Mouse (Mus musculus) c-Kit-negative CD71-positive TER-119-positive erythroid progenitor cells, embryonic 14.5 days (primary cell): ENCODE data around the gene Krtap28-10.

Source experiments
- DNase-seq: peaks from one replicate; pipeline ENCODE4 v3.0.0-alpha.2; 2013; ENCODE audit warnings: low read depth, low spot score

The Krtap28-10 gene

GRCm38 (mm10) chr1:83042380-83042779, at the start of gene Krtap28-10:
TSS of gene Krtap28-10 (minus strand) at chr1:83042480.
- no peak for DNase-seq

GRCm38 (mm10) chr1:83091268-83091667, 49.0 kb upstream of the Krtap28-10 start:
- DNase-seq = no peak

DNA sequence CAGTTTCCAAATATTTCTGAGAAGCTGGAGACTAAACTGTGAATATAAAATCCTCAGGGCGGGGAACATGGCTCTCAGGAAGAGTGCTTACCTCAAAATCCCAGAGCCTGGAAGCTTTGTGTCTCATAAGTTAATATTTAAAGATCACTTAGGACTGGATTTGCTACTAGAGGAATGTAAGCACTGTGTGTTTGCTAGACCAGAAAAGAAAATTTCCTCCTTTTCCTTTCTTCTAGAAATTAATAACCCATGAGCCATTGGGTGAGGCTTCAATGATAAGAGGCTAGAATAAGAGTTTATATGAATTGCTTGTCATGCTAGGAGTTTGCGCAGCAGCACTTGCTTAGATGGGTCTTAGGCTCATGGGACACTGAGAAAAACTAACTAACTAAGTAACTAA, 42.5 kb upstream of the Krtap28-10 start:
- no peak for DNase-seq

- no peak for DNase-seq
Observed at GRCm38 (mm10) chr1:83077016-83077415, 34.7 kb upstream of the Krtap28-10 start.

- peak; percentile 37 for DNase-seq
Observed at GRCm38 (mm10) chr1:83076190-83076917, 34.1 kb upstream of the Krtap28-10 start.

DNA sequence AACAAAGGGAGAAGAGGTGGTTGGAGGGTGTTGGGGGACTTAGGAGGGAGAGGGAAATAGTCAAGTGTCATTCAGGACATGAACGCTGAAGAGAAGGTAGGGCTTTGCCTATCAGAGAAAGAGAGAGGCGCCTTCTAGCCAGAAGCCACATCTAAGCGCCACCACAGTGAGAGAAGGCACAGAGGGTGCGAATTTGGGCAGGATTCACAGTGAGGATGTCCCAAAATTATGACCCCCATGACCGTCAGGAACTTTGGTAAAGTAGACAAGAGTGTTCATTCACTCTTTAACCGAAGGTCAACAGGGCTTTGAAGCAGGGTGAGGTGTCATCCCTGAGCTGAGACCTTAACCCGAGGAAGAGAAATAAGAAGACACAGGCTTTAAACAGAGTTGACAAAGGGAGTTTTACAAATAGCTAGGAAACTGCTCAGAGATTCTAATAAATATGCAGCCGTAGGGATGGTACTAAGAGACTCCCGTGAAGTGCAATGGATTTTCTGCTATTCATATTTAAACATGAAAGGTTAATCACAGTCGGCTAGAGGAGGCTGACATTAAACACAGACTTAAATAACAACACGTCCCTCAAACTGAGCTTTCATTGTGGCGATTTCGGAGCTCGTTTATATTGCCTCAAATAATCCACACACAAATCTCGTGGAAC, 33.4 kb upstream of the Krtap28-10 start:
- no peak for DNase-seq

GRCm38 (mm10) chr1:83067205-83067604, 24.9 kb upstream of the Krtap28-10 start:
- DNase-seq = no peak

DNA sequence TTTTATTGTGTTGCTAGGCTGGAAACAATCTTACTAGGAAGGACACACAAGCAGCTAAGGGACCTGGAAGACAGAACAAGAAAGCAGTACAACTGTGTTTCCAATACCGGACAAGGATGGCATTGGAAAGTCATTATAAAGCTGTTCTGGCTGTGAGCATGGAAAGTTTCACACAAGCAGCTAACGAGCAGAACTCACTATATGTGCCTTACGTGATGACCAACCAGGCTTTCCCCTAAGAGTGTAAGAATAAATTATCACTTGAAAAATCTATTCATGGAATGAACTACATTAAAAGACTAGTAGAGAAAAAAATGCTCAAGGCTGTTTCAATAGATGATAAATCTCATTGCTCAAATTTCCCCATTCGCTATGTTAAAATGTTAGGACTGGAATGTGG, 24.3 kb upstream of the Krtap28-10 start:
- no peak for DNase-seq

DNA sequence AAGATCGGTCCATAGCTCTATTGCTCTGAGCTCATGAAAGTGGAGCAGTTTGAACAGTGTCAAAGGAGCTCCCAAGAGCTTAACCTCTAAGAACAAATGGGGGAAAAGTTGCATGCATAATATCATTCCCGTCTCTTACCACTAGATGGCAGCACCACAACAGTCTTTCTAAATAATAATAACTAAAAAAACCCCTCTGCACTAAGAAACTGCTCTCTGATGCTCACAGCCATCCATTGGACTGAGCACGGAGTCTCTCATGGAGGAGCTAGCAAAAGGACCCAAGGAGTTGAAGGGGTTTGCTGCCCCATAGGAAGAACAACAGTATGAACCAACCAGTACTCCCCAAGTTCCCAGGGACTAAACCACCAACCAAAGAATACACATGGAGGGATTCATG, 22.6 kb upstream of the Krtap28-10 start:
- peak; percentile 17 for DNase-seq

- DNase-seq = no peak
Observed at GRCm38 (mm10) chr1:83060643-83061042, 18.4 kb upstream of the Krtap28-10 start, which contains the start of gene Krtap28-13. TSS of gene Krtap28-13 (plus strand) at chr1:83060930.

- DNase-seq = no peak
Observed at GRCm38 (mm10) chr1:83059278-83059677, 17.0 kb upstream of the Krtap28-10 start, which contains the start of gene A030005K14Rik. TSS of gene A030005K14Rik (minus strand) at chr1:83059378.

GRCm38 (mm10) chr1:83058481-83058880, 16.2 kb upstream of the Krtap28-10 start:
- no peak for DNase-seq

- DNase-seq = no peak
Observed at GRCm38 (mm10) chr1:83044882-83045427, 2.7 kb upstream of the Krtap28-10 start, which contains the start of gene Gm47969. TSS of gene Gm47969 (plus strand) at chr1:83044932.

GRCm38 (mm10) chr1:83039080-83039479, 3.2 kb downstream of the Krtap28-10 start:
- DNase-seq = no peak

- no peak for DNase-seq
Observed at GRCm38 (mm10) chr1:83038109-83038672, 4.1 kb downstream of the Krtap28-10 start, which contains the start of gene Slc19a3. TSS of gene Slc19a3 (minus strand) at chr1:83038448.

DNA sequence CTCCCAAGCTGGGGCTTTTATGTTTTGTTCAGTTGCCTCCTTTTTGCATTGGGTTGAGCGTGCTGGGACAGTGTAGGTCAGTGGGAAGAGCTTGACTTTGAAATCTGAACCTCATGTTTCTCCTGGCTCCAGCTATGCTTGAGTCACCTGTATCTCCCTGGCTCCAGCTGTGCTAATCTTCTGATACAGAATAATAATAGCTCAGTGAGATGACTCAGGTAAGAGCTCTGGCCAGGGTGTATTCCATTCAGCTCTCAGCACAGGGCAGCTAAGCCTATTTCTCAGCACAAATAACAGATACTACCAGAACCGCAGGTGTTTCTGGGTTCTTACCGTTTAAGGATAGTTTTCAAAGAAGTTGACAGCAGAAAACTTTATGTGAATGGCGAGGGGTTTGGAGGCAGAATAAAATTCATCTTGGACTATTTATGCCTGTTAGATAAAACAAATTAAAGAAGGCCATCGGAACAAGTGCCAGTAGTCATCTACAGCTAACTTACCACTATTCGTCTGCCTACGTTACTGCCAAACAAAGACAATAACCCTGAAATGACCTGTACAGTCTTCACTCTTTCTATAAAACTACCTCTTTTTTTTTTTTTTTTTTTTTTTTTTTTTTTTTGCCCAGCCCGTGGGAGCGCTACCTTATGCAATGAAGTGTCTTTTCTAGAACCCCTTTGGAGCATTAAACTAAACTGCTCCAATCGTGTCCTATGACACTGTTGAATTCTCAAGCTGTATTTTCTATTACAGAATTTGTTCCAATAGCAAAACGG, 5.2 kb downstream of the Krtap28-10 start:
- no peak for DNase-seq

DNA sequence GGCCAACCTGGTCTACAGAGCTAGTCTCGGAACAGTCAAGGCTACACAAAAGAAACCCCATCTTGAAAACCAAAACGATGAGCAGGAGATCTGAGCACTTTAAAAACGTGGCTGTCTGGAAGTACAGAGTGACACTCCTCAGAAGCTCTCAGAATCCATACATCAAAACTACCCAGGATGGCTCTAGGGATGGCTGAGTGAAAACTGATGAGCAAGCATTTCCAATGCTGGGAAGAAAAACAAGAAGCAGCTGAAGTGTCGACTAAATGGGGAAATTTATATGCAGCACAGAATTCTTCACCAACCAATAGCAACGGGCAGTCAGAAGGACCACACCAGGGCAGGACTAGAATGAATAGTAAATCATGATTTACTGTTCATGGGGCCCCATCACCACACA, 7.8 kb downstream of the Krtap28-10 start:
- no peak for DNase-seq

DNA sequence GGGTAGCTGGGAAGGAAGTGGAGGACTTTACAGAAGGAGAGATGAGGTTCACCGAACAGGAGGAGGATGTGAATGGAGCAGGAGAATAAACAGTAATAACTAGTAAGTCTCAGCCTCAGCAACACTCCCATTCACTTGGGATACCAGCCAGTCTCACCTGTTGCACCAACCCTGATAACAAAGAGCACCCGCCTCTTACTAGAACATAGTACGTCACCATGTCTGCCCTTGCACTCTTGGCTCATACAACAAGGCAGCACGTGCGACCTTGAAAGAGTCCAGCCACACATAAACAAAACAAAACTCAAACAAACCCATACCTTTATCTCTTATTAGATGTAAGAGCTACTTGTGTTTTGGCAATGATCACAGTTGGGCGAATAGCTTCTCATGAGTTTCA, 9.8 kb downstream of the Krtap28-10 start:
- DNase-seq = no peak

DNA sequence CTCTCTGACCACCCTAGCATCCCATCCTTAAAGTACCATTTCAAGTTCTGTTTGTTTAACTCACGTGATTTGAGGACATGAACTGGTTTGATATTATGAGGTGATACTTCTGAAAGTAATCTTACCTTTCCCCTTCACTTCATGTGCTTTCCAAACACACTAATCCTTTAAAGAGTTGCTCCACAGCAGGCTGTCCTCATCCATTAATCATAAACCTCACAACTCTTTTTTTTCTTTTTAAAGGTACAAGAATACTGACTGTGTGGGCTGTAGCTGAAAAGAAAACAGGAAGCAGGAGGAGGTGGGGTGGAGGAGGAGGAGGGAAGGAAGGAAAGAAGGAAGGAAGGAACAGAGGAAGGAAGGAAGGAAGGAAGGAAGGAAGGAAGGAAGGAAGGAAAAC, 10.3 kb downstream of the Krtap28-10 start:
- no peak for DNase-seq

GRCm38 (mm10) chr1:83016556-83016955, 25.7 kb downstream of the Krtap28-10 start:
- DNase-seq = no peak

DNA sequence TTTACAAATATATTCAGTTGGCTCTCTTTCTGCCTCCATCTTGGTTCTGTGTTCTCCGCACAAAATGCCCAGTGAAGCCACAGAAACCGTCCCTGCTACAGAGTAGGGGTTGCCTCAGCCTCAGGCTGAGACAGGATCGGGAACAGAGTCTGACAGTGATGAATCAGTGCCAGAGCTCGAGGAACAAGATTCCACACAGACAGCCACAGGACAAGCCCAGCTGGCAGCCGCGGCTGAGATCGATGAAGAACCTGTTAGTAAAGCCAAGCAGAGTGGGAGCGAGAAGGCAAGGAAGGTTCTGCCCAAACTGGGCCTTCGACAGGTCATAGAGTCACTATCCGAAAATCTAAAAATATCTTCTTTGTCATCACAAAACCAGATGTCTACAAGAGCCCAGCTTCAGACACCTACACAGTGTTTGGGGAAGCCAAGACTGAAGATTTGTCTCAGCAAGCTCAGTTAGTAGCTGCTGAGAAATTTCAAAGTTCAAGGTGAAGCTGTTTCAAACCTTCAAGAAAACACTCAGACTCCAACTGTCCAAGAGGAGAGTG, 26.9 kb downstream of the Krtap28-10 start:
- no peak for DNase-seq
